Mouse (Mus musculus) heart, adult 2 months (tissue): Measurements from ENCODE around the gene Cnksr3.

Source experiments
- CTCF ChIP-seq: fragments of 200-600 bp; IDR thresholded peaks from 2 replicates; pipeline ENCODE4 v1.8.1; 2022; ENCODE audit warnings: antibody characterized with exemption, mild to moderate bottlenecking, moderate library complexity
- EP300 ChIP-seq: fragments of 200-500 bp; IDR thresholded peaks from 2 replicates; pipeline ENCODE4 v1.6.1; 2011; ENCODE audit warnings: low read depth, low read length, control low read depth; ENCODE audit not compliant: insufficient read depth
- POLR2A ChIP-seq: fragments of 200-500 bp; IDR thresholded peaks from 2 replicates; pipeline ENCODE4 v1.6.1; 2011; ENCODE audit warnings: mild to moderate bottlenecking, low read depth, low read length, control low read depth; ENCODE audit not compliant: insufficient read depth

- TF ChIP-seq POLR2A (no peak), CTCF (no peak), EP300 (no peak)
These were observed 62.1 kb downstream of the Cnksr3 start for GRCm38 (mm10) chr10:7149671-7150595.
